Mouse (Mus musculus): ENCODE measurements at regions not wholly inside any gene's neighbourhood (a gene's known extent, or its start where the extent isn't known, plus 50 kb on each side); places are given as distances from the start of the nearest gene placed in this dataset.

- H3K36me3 ChIP-seq (replicated peaks; ENCODE audit: control insufficient read depth, insufficient read depth, low read depth, low read length), result no peaks in the 10 kb centered on the region
- H3K27me3 ChIP-seq (ENCODE audit: control insufficient read depth, insufficient read depth, low read length), result no peaks in the 10 kb centered on the region
- no peak for DNase-seq (ENCODE audit: low spot score)
- no peak overlapping the region for H3K27ac ChIP-seq (replicated peaks; ENCODE audit: low read depth, low read length)
- no peaks in the 10 kb centered on the region for H3K4me1 ChIP-seq (ENCODE audit: control insufficient read depth, insufficient read depth, low read length)
- no peak overlapping the region for H3K4me3 ChIP-seq (ENCODE audit: low read depth, low read length)
- WGBS, result 67% methylated on average over 1 of the region's 1 CpGs
- H3K9me3 ChIP-seq (replicated peaks; ENCODE audit: control insufficient read depth, low read length), result no peaks in the 10 kb centered on the region
- no peak for ATAC-seq (replicated peaks; ENCODE audit: insufficient number of reproducible peaks, low FRiP score, low TSS enrichment, low read depth)
- H3K4me2 ChIP-seq (ENCODE audit: low read depth, low read length), result no peak overlapping the region
- no peak overlapping the region for H3K9ac ChIP-seq (replicated peaks; ENCODE audit: low read length)
These were observed 696.8 kb downstream of the Serpinb8 start for GRCm38 (mm10) chr1:108286571-108286970.
